Mouse (Mus musculus) lung, postnatal 14 days (tissue): ENCODE data around the gene Arhgap30.

ENCODE experiments used
- DNase-seq: peaks from one replicate; pipeline ENCODE4 v3.0.0; 2021

Gene Arhgap30

DNA sequence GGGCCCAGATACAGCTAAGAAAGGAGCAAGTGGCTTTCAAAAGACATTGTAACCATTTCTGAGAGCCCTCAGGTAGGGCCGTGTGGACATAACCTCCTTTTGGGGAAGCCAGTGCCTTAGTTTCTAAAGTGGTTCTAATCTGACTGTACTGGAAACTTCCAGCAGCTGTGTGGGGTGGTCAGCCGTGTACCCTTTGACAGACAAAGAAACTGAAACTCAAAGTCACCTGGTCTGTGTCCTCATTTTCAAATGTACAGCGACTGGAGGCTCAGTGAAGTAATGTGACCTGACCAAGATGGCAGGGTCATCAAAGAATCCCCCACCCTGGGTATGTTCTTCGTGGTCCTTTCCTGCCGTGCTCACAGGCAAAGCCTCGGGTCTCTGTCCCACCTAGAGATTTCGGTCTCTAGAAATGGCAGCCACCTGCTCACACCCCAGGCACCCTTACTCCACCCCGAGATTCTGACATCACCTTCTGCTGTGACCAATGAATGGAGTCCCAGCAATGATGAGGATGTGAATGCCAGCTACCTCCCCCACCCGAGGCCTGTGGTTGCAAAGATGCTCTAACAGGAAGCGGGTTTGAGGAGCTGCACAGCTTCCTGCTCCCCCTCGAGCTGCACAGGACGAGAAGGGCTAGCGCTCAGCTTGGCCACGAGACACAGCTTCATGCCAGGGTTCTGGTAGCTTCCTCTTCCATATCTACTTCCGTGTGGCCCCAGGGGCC, at the start of gene Arhgap30:
Gene Arhgap30 (plus strand): TSS at position 579 of the 727 bp plus-strand sequence.
- DNase-seq = peak; percentile 51

DNA sequence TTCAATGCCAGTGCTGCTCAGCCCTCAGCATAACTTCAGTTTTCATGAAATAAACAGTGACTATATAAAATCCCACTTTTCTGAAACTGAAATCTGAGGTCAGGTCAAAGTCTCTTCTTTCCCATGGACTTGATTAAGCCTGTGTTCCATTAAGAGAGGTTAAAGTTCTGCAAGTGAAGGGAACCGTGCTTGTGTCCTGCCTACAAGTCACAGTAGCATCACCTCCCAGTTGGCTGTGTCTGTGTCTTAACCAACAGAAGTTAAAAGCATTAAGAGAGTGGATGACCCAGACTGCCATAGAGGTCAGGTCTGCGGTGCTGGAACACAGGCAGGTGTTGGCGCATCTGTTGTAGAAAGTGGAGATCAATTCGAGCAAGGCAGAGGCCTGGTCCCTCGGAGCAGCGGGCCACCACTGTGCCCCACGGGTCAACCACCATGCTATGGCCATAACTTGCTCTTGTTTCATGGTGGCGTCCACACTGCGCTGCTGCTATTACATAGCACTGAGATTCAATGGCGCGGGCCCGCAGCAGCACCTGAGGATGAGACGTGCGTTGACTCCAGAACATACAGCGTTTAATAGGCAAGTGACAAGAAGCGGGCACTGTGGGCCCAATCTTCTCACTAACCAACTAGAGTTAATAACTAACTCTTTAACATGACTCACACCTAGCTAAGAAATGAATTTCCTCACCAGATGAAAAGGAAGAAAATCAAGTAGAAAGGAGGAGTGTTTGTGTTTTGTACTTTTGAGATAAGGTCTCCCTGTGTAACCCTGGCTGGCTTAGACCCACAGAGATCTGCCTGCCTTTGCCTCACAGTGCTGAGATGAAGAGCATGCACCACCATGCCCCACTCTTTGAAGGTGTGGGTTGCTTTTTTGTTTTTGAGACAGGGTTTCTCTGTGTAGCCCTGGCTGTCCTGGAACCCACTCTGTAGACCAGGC, 46.2 kb upstream of the Arhgap30 start:
- DNase-seq = no peak

DNA sequence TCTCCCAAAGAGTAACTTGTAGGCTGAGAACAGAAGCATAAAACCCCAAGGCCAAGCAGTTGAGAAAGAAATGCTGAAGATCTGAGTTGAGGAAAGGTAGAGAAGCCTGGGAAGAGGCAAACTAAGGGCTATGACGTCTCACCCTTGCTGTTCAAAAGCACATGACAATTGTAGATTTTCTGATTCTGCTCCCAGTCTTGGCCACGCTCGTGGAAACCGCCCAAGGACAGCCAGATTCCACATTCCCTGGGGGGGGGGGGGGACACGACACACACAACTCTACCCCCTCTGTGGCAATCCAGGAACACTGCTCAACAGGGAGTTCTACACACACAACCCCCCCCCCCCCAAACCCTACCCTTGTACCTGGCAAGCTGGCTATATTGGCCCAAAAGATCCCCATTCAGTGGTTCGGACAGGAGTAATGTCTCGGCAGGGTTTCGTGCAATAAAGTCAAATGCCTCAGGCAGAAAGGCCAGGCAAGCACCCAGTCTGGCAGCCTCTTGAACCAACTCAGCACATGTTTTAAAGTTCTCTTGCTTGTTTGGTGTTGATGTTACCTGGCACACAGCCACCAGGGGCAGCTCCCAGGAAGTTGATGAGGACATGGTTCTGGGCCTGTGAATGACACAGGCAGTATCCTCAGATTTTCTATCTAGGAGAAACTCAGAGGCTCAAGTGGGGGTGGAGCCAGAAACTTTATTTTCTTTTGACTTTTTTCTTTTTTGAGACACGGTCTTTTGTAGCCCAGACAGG, 44.7 kb upstream of the Arhgap30 start:
- DNase-seq = peak; percentile 55

DNA sequence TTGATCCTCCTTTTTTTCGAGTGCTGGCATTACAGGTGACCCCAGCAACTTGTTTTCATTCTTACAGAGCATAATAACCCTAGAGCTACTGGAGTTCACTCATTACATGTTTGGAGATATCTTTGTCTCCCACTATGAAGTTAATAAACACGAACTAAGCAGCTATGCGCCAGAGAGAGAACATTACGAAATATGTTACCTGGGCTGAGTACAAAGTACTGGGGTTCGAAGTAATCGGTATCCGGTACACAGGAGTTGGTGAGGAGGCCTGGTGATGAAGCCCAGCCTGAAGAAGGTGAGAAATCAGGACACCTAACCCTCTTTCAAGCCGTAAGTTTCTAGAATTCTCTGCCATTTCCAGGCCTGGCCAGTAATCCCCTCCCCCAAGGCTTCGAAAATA, 44.0 kb upstream of the Arhgap30 start:
- no peak for DNase-seq

DNA sequence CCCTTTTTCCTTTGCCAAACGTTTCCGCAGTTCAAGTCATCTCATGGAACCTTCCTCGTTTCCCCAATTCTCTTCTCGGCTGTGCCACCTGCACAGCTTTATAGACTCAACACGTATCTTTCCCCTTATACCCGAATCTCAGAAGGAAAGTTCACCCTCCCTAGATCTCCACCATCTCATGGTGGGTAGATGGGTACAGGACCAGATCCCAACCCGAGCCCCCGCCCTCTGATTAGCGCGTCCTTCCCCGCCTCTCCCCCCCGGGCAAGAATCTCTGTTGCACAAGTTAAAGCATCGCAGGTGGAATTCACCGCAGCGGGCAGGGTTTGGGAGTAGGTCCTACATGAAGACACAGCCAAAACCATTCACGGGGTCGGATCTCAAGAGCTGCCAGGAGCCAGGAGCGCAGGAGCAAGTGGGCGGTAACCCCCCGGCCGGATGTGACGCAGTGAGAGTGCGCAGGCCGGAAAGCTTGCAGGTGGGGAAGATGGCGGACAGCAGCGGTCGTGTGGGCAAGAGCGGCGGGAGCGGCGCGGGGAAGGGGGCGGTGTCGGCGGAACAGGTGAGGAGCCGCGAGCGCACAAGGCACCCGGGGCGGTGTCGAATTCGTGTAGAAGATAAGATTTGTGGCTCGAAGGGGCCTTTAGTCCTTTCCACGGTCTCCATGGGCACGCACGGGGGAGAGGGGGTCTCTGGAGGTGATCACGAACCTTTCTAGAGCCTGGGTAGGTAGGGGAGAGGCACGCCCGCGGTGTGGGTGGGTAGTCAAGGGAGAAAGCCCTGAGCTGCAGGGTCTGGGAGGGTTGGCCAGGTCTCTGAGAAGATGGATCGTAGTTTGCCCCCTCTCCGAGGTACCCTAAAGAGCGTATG, 43.3 kb upstream of the Arhgap30 start, which contains the start of the genes Nit1 and Pfdn2:
Gene Nit1 (minus strand): TSS at position 422 of the 870 bp plus-strand sequence.
Gene Pfdn2 (plus strand): TSS at position 446 of the 870 bp plus-strand sequence.
- peak; percentile 93 for DNase-seq

DNA sequence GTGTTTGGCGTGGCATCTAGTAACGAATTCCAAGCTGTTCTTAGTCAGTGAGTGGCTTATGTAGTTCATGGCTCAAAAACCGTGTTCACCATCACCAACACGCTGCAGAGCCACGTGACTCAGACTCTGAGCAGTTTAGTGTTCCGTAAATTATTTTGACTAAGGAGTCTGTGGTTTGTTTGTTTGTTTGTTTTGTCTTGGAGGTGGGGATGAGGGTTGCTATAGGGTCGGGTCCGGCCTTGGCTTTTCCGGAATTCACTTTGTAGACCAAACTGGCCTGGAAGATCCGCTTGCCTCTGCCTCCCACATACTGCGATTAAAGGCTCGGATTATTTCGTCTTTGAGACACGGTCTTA, 42.7 kb upstream of the Arhgap30 start:
- DNase-seq = no peak

DNA sequence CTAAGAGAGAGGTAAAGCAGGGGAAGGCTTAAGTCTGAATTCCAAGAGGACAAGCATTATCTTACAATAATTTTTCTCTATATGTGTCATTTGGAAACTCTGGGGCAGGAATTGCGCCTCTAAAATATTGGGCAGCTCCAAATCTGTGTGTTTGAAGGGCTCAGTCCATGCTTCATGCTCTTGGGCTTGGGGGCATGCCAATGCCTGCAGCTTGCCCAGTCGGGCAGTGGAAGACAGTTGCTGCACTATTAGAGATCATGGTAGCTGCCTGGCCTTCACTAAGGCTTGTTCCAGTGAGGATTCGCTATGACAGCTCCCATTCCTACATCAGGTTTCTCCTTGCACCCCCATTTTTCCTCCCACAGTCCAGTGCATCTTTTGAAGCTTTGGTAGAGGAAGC, 40.1 kb upstream of the Arhgap30 start:
- DNase-seq = no peak

DNA sequence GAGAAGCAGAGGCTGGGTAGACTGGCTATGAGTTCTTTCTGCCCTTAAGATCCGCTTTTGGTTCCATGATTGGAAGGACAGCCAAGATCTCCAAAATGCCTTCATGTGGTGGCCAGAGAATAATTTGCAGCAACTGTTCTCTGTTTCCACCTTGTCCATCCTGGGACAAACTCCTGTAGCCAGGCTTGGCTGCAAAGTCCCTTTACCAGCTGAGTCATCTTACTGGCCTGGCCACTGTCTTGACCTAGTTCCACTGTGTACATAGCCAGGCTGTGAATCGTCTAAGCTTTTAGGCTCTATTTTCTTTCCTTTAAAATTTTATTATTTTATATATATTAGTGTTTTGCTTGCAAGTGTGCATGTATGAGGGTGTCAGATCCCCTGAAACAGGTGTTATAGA, 39.5 kb upstream of the Arhgap30 start:
- DNase-seq = no peak

DNA sequence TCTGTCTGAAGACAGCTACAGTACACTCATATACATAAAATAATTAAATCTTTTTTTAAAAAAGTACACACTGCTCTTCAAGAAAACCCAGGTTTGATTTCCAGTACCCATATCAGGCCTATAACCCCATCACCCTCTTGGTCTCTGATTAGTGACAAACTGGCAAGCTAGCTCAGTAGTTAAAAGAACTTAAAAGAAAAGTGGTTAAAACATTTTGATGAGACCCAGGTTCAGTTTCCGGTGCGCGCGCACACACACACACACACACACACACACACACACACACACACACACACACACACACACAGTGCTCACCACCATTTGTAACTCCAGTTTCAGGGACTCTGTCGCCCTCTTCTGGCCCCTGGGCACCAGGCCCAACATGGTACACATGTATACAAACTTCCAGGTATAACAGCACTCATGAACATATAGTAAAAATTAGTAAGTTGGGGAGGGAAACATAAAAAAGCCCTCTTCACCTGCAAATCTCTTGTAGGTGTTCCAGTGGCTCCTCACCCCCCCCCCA, 32.9 kb upstream of the Arhgap30 start:
- DNase-seq = peak; percentile 35

DNA sequence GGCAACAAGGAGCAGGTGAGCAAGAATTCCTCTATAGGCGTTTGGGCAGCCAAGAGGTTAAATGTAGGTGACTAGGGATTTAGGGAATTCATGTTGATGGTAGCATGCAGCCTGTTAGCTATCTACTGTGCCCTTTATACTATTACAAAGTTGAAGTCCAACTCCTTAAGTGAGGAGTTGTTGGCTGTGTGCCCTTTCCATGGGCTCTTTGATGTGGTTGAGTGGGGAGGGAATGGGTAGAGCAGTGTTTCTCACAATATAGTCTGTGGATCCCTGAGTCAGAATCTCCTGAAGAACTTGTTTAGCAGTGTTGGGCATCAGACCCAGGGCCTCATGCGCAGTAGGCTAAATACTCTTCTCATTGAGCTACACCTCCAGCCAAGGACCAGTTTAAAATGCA, 31.9 kb upstream of the Arhgap30 start:
- DNase-seq = no peak

DNA sequence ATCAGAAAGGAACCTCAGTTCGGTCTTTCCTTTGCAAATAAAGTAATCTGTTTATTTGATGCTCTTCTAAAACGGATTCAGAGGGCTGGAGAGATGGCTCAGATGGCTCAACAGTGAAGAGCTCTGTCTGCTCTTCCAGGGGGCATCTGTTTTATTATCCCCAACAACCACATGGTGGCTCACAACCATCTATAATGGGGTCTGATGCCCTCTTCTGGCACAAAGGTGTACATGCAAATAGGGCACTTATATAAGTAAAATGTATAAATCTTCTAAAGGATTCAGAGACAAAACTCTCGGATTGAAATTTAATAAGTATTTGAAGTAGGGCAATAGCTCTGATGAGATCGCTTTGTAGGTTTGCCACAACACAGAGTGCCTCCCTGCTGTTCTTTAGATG, 30.3 kb upstream of the Arhgap30 start:
- DNase-seq = peak; percentile 33

DNA sequence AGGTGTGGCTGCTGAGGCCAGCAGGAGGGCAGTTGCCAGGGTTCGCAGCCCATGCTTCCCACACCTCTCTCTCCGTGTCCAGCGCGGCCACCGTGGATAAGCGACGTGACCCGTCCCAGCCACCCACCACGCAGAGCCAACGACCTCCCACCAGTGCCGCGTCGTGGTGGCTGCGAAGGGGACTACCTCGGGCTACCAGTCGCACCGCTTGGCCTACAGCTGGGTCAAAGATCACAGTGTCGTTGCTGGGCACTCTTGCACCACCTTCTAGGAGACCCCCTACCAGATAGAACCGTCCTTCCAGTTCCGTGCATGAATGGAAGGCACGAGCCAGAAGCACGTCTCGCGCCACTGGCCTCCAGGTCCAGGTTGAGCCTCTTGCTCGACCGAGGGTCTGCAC, 28.5 kb upstream of the Arhgap30 start:
- DNase-seq = no peak

DNA sequence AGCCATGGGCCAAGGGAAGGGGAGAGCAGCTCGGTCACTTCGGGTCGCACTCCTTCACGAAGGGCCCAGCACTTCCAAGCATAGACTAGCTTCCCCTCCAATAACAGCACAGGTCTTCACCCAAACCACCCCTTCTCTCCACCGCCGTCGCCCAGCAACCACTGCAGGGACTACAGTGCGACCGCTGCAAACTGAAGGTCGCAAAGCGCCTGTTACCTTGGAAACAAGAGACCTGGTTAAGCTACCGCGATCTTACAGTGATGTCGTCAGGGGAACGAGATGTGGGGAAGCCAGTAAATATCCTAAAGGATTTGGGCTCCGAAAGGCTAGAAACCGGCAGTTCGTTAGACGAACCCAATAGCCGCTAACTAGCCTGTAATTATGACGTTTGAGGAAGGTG, 28.1 kb upstream of the Arhgap30 start, which contains the start of gene Klhdc9:
Gene Klhdc9 (minus strand): TSS at position 143 of the 400 bp plus-strand sequence.
- DNase-seq = peak; percentile 75

DNA sequence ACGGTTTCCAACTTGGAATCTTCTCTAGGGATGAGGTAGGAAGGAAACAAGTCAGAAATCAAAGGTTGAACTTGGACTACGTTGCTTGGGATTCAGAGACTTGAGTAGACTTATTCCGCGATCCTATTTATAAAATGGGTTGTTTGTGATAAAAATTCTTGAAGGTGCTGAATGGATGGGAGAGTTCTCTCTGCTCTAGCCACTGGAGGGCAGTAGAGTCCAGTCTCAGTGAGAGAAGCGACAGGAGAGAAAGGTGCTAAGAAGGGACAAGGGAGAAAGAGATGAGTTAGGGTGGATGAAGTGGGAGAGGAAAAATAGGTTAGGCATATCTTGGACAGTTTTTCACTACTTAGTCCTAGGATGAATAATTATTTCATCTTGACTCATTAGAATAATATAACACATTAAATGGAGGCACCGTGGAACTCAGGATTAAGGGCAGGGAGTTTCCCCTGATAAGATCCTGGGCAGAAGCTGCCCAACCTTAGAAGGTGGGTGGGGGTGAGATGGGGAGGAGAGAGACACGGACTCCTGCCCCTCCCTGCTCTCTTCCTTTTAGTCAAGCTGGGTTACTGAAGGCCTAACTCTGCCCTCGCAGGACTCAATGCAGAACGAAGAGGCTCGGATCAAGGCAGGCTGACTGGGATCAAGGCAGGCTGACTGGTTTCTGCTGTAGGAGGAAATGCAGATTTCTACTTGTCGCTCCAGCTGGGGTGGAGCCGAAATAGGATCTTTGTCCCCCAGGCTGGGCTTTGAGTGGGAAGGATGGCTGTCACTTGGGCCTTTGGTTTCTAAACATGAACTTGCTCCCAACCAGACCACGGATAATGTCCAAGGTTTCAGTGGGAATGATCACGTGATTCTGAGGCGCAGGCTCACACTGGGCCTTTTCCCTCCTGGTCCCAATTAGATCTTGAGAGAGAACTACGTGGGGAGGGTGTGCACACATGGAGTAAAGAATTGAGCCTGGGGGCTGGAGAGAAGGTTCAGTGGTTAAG, 27.3 kb upstream of the Arhgap30 start:
- peak; percentile 80 for DNase-seq

DNA sequence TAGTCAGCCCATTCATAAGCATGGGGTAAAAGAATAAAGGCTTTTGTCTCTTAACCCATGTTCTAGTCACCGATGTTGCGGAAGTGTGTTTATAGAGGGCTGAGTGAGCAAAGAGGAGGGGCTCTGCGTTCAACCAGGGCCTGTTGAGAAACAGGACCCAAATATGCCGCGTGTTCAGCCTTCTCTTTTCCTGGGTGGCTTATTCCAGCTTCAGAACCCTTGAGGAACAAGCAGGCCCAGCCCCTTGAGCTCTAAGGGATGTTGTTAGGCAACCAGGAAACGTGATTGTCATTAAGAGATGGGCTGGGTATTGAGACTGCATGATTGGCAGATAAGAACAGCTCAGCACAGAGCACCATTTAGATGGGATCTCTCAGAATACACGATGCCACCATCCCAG, 22.8 kb upstream of the Arhgap30 start:
- no peak for DNase-seq

DNA sequence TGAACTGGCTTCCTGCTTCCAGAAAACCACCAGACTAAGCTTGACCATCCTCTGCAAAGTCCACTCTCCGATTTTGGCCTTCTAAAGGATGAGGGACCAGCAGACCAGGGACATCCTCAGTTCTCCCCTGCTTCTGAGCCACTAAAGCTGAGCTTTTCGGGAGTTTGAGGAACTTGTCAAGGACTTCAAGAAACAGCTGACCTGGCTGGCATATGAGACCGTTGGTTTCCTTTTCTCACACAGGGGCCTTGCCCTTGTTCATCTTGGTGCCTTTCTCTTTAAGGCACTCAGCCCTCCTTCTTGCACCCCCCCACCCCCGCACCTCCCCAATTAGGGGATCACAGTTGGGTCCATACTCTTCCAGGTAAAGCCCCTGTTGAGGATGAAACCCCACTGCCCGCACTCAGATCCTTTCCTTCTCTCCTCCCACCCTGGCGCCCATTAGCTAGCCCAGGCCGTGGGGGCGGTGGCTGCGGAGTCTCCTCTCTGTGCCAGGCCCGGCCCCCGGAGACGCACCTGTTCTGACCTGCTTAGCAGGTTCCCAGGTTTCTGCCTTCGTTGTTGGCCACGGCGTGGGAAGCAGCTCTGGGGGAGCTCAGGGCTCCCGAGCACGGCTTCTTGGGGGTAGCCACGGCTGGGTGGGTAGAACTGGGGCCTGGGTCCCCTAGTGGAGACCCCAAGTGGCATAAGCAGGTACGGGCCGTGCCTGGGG, 18.8 kb upstream of the Arhgap30 start, which contains the start of gene Nectin4:
Gene Nectin4 (plus strand): TSS at position 255 of the 712 bp plus-strand sequence.
- DNase-seq = peak; percentile 64

DNA sequence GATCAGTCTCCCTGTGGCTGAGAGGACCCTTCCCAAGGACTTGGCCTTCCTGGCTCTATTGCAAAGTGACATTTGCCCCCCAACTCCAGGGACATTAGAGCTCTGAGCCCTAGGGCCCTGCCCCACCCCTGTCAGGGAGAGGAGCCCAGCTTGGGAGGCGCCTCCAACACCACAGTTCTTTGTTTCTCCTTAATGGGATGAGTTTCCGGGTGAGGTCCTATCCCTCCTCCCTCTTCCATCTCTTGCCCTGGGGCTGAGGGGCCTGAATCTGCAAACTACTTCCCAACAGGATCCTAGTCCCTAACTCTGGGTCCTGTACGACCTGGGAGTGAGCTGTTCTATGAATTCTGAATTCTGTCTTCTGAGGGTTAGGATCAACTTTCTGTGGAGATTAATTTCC, 15.9 kb upstream of the Arhgap30 start:
- no peak for DNase-seq

DNA sequence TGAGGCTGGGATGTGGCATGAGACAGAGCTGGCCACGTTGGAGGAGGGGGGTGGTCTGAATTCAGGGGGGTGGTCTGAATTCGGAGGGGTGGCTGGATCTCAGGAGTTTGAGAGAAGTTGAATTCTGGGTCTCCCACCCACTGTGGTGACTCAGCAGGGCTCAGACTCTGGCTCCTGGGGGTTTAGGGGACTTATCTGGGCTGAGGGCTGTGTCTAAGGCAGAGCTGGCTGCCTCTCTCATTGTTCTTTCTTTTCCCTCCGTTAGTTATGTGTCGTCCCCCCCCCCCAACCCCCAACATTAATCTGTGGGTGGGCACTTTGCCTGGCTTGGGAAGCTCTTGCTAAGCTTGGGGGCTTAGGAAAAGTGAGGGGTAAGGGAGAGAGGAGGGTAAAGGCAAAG, 14.8 kb upstream of the Arhgap30 start:
- DNase-seq = no peak

DNA sequence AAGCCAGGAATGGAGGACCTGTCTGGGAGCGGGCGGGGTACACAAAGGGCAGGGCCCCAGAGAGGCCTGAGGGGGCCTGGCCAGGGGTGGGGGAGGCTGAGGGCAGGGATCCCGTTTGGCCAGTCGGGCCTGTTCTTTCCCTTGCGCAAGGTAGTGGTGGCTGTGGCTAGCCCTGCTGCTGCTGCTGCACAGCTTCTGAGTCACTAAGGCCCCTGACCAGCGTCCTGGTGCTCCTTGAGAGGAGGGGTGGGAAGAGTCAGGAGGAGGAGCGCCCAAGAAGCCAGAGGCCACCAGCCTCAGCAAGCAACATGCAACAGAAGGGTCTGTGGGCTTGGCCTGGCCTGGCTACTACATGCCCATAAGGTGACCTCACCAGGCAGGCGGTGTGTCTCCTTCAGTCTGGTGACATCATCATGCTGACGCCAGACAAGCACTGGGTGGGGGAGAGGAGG, 13.1 kb upstream of the Arhgap30 start:
- peak; percentile 76 for DNase-seq

DNA sequence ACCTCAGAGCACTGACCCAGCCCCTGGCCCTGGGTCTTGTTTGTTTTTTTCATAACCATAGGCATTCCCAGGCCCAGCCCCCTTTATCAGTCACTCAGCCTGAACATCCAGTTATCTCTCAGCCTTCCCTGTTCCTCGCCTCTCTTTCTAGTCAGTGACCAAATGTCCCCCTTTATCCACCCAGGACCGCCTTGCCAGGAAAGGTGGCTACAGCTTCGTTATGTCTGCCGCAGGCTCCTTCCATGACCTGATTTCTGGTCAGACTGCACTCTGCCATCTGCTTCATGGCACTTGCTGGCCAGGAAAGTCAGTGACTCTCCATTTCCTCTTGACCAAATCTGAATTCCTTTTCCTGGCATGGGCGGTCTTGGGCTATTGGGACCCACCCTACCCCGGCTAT, 10.5 kb upstream of the Arhgap30 start:
- no peak for DNase-seq
